Comparison of ENCODE assay signal across 23 mouse cellular contexts in genomic region chr9:21794344-21794834, GRCm38 (mm10).
"Had no signal": no experiment of that assay in that cellular context is flagged by ENCODE, and none has a peak within 500 bp of the region (broad histone marks: within the 10 kb centered on the region; RNA-seq: fewer than 3 reads in every experiment).

No protein-coding gene starts in this region.

- H3K27me3 ChIP-seq: limb, embryonic 13.5 days; lung, embryonic 15.5 days; neural tube, embryonic 12.5 days; stomach, embryonic 15.5 days had no signal

- H3K4me3 ChIP-seq: limb, embryonic 13.5 days; liver, embryonic 12.5 days; liver, embryonic 15.5 days; lung, embryonic 15.5 days; midbrain, embryonic 10.5 days; midbrain, embryonic 15.5 days; neural tube, embryonic 12.5 days; neural tube, embryonic 15.5 days; stomach, embryonic 15.5 days had no signal

- H3K36me3 ChIP-seq: midbrain, embryonic 15.5 days; neural tube, embryonic 15.5 days had no signal

- ATAC-seq: liver, embryonic 12.5 days; midbrain, embryonic 15.5 days had no signal

- H3K9me3 ChIP-seq: limb, embryonic 10.5 days; limb, embryonic 13.5 days; liver, embryonic 12.5 days; liver, embryonic 15.5 days; lung, embryonic 15.5 days; midbrain, embryonic 10.5 days; midbrain, embryonic 15.5 days; neural tube, embryonic 12.5 days; neural tube, embryonic 15.5 days; stomach, embryonic 15.5 days had no signal

- H3K27ac ChIP-seq: limb, embryonic 13.5 days; liver, embryonic 12.5 days; liver, embryonic 15.5 days; lung, embryonic 15.5 days; midbrain, embryonic 10.5 days; midbrain, embryonic 15.5 days; neural tube, embryonic 12.5 days; neural tube, embryonic 15.5 days; stomach, embryonic 15.5 days had no signal

- H3K4me2 ChIP-seq: limb, embryonic 13.5 days; liver, embryonic 12.5 days; liver, embryonic 15.5 days; lung, embryonic 15.5 days; midbrain, embryonic 15.5 days; neural tube, embryonic 12.5 days; neural tube, embryonic 15.5 days; stomach, embryonic 15.5 days had no signal

- DNase-seq: kidney, adult 9 months; kidney, postnatal 14 days; kidney, postnatal 4 days; liver; lung, adult 18-20 months; lung, postnatal 10 days; lung, postnatal 36 days; right cerebral cortex, adult 18-20 months; right cerebral cortex, postnatal 14 days; right cerebral cortex, postnatal 4 days; thymus, adult 2 months; thymus, postnatal 14 days; thymus, postnatal 4 days had no signal

- H3K9ac ChIP-seq: limb, embryonic 13.5 days; liver, embryonic 12.5 days; liver, embryonic 15.5 days; lung, embryonic 15.5 days; midbrain, embryonic 15.5 days; neural tube, embryonic 12.5 days; neural tube, embryonic 15.5 days; stomach, embryonic 15.5 days had no signal
